8 mouse cellular contexts compared by ENCODE assay signal in genomic region chr5:112254282-112254806, GRCm38 (mm10). TPM values are rescaled to one million over a fixed set of nuclear protein-coding genes. Genes with fewer than 3 reads are reported as not detected.
DNase-seq lines count a peak whose midpoint lies in the region; ATAC-seq and TF ChIP-seq lines count a peak whose summit lies in the region.

No protein-coding gene starts in this region.

- no peak overlapping the region; the same call in 1 of the 2 replicates for H3K27ac ChIP-seq in liver, adult 2 months (replicated peaks; ENCODE audit: insufficient read depth, low read depth, low read length)
- H3K27ac ChIP-seq in liver, postnatal 0 days (ENCODE audit: low read depth), result no peak overlapping the region
- peak overlapping the region; percentile 44; the same call in 1 of the 2 replicates for H3K27ac ChIP-seq in hindbrain, embryonic 16.5 days (ENCODE audit: low read depth, low read length)

- TF ChIP-seq EP300 in liver, postnatal 0 days (IDR thresholded peaks at IDR 0.05; ENCODE audit: low read depth), result no peak

- TF ChIP-seq CTCF in liver, adult 2 months (IDR thresholded peaks at IDR 0.05; ENCODE audit: low read depth, low read length), result no peak
- TF ChIP-seq CTCF in liver, postnatal 0 days (IDR thresholded peaks at IDR 0.05; ENCODE audit: low read depth), result no peak

- no peak overlapping the region for H3K4me2 ChIP-seq in liver, postnatal 0 days (ENCODE audit: low read depth, low read length)
- H3K4me2 ChIP-seq in hindbrain, embryonic 16.5 days (ENCODE audit: low read length), result no peak overlapping the region

- ATAC-seq in liver, postnatal 0 days, result no peak
- ATAC-seq in hindbrain, embryonic 16.5 days, result peak; percentile 76
- peak; percentile 43 for ATAC-seq in megakaryocyte progenitor cell, adult 5-6 weeks (replicated peaks; ENCODE audit: poor library complexity)

- H3K9ac ChIP-seq in liver, adult 2 months (ENCODE audit: low read depth, low read length), result no peak overlapping the region
- no peak overlapping the region for H3K9ac ChIP-seq in liver, postnatal 0 days (replicated peaks)
- no peak overlapping the region for H3K9ac ChIP-seq in hindbrain, embryonic 16.5 days (ENCODE audit: low read depth, low read length)

- H3K9me3 ChIP-seq in liver, postnatal 0 days (ENCODE audit: low read length), result no peaks in the 10 kb centered on the region
- H3K9me3 ChIP-seq in hindbrain, embryonic 16.5 days (ENCODE audit: control insufficient read depth, low read length), result no peaks in the 10 kb centered on the region

- 50% methylated on average over 7 of the region's 7 CpGs for WGBS in liver, adult 2 months
- 53% methylated on average over 7 of the region's 7 CpGs for WGBS in liver, postnatal 0 days (ENCODE audit: insufficient replicate concordance)
- 47% methylated on average over 7 of the region's 7 CpGs for WGBS in hindbrain, embryonic 16.5 days

- H3K27me3 ChIP-seq in liver, adult 2 months (ENCODE audit: control insufficient read depth, insufficient read depth, low read length), result no peaks in the 10 kb centered on the region
- H3K27me3 ChIP-seq in liver, postnatal 0 days (ENCODE audit: insufficient read depth, low read length), result no peaks in the 10 kb centered on the region
- no peaks in the 10 kb centered on the region for H3K27me3 ChIP-seq in hindbrain, embryonic 16.5 days (replicated peaks; ENCODE audit: control insufficient read depth, insufficient read depth, low read length)

- no peak for TF ChIP-seq POLR2A in liver, adult 2 months (IDR thresholded peaks at IDR 0.05; ENCODE audit: extremely low read depth, insufficient read depth, low read length)

- H3K4me3 ChIP-seq in liver, adult 2 months (ENCODE audit: insufficient read depth, low read depth, low read length), result no peak overlapping the region
- no peak overlapping the region for H3K4me3 ChIP-seq in liver, postnatal 0 days (ENCODE audit: low read depth, low read length)
- no peak overlapping the region for H3K4me3 ChIP-seq in hindbrain, embryonic 16.5 days (ENCODE audit: low read length)

- DNase-seq in liver, adult 2 months (ENCODE audit: extremely low read depth, low read depth, low spot score), result peak; percentile 13
- DNase-seq in liver, postnatal 0 days, result no peak
- peak; percentile 95 for DNase-seq in adrenal gland, postnatal 10 days
- peak; percentile 68 to 74 for DNase-seq in frontal cortex, postnatal 10 days (ENCODE audit: low spot score in 2 of 2)
- DNase-seq in natural killer cell, adult 2 months (ENCODE audit: low spot score in 2 of 2), result no peak
- DNase-seq in spleen, postnatal 10 days (ENCODE audit: low spot score in 2 of 2), result no peak

- no peaks in the 10 kb centered on the region for H3K4me1 ChIP-seq in liver, adult 2 months (ENCODE audit: control insufficient read depth, insufficient read depth, low read length)
- peaks cover 29% of the 10 kb centered on the region for H3K4me1 ChIP-seq in liver, postnatal 0 days (ENCODE audit: insufficient read depth)
- H3K4me1 ChIP-seq in hindbrain, embryonic 16.5 days (ENCODE audit: control insufficient read depth, insufficient read depth, low read depth, low read length), result peaks cover 7% of the 10 kb centered on the region; the same call in 1 of the 2 replicates

- no peaks in the 10 kb centered on the region for H3K36me3 ChIP-seq in liver, adult 2 months (ENCODE audit: control insufficient read depth, insufficient read depth, low read length)
- no peaks in the 10 kb centered on the region for H3K36me3 ChIP-seq in liver, postnatal 0 days (replicated peaks; ENCODE audit: insufficient read depth, low read length)
- H3K36me3 ChIP-seq in hindbrain, embryonic 16.5 days (ENCODE audit: control insufficient read depth, insufficient read depth, low read length), result no peaks in the 10 kb centered on the region

- no peaks in the 10 kb centered on the region for H3K79me2 ChIP-seq in liver, adult 2 months (ENCODE audit: control insufficient read depth, insufficient read depth, low read length)

RNA-seq across cellular contexts. Expression of gene Crybb1, which starts 1.3 kb away (rescaled TPM):
- total RNA-seq in liver, adult 2 months (2014; rRNA removed), result not detected in 2 replicates
- not detected in 2 replicates for polyA plus RNA-seq in liver, adult 2 months (2012; rRNA removed)
- polyA plus RNA-seq in liver, postnatal 0 days (2015; fragmentation: Nextera tagmentation; extraction: Ambion mirVana), result 0.33 TPM in 1 of 2 replicates, not detected in the other
- total RNA-seq in adrenal gland, postnatal 10 days (2021), result 1 to 10 TPM; 1.4 to 2.2 TPM
- 6.6 and 7.7 TPM in 2 replicates for polyA plus RNA-seq in hindbrain, embryonic 16.5 days (2015; fragmentation: Nextera tagmentation; extraction: Ambion mirVana)
- not detected in 2 replicates for total RNA-seq in megakaryocyte progenitor cell, adult 5-6 weeks (2015)
- total RNA-seq in megakaryocyte progenitor cell, adult 5-6 weeks (2017), result not detected in 2 replicates

RNA-seq across cellular contexts. Expression of gene Cryba4, which starts 2.0 kb away (rescaled TPM):
- total RNA-seq in liver, adult 2 months (2014; rRNA removed), result 0.27 and 0.37 TPM in 2 replicates
- 0.17 and 0.52 TPM in 2 replicates for polyA plus RNA-seq in liver, adult 2 months (2012; rRNA removed)
- polyA plus RNA-seq in liver, postnatal 0 days (2015; fragmentation: Nextera tagmentation; extraction: Ambion mirVana), result 0.59 and 0.86 TPM in 2 replicates
- 10 to 100 TPM in 1 of 2 experiments, 1 to 10 TPM in 1; 7.9 to 17.4 TPM for total RNA-seq in adrenal gland, postnatal 10 days (2021)
- polyA plus RNA-seq in hindbrain, embryonic 16.5 days (2015; fragmentation: Nextera tagmentation; extraction: Ambion mirVana), result 1.2 and 1.3 TPM in 2 replicates
- not detected in 2 replicates for total RNA-seq in megakaryocyte progenitor cell, adult 5-6 weeks (2015)
- total RNA-seq in megakaryocyte progenitor cell, adult 5-6 weeks (2017), result not detected in 2 replicates

RNA-seq across cellular contexts. Expression of gene Tpst2, which starts 22.1 kb away (rescaled TPM):
- total RNA-seq in liver, adult 2 months (2014; rRNA removed), result 27.7 and 38.9 TPM in 2 replicates
- 30.2 and 35.7 TPM in 2 replicates for polyA plus RNA-seq in liver, adult 2 months (2012; rRNA removed)
- polyA plus RNA-seq in liver, postnatal 0 days (2015; fragmentation: Nextera tagmentation; extraction: Ambion mirVana), result 34.5 and 36.2 TPM in 2 replicates
- 100 to 1,000 TPM; 116 to 169 TPM for total RNA-seq in adrenal gland, postnatal 10 days (2021)
- polyA plus RNA-seq in hindbrain, embryonic 16.5 days (2015; fragmentation: Nextera tagmentation; extraction: Ambion mirVana), result 35.6 and 35.9 TPM in 2 replicates
- 22.6 and 29.6 TPM in 2 replicates for total RNA-seq in megakaryocyte progenitor cell, adult 5-6 weeks (2015)
- 31.4 and 45.3 TPM in 2 replicates for total RNA-seq in megakaryocyte progenitor cell, adult 5-6 weeks (2017)

Comparison
In these comparisons a context has a peak if more than half of its experiments do, and no peak if none do; other contexts are left out.
1. DNase-seq: peak in liver, adult 2 months (single experiment), adrenal gland, postnatal 10 days (single experiment) and frontal cortex, postnatal 10 days (2 of 2); none in liver, postnatal 0 days (single experiment), natural killer cell, adult 2 months (0 of 2) and spleen, postnatal 10 days (0 of 2).